Mouse (Mus musculus): ENCODE results near the gene Eif2ak3. TPM values are rescaled to one million over a fixed set of nuclear protein-coding genes. Genes with fewer than 3 reads are reported as not detected.

Eif2ak3 gene
- polyA plus RNA-seq, 1 experiment from 2014 or later, result 13.5 TPM

- Histone ChIP-seq H3K27me3 (no peaks in the 10 kb centered on the region), H3K9me3 (no peaks in the 10 kb centered on the region), H3K4me1 (peaks cover 12% of the 10 kb centered on the region; the same call in 1 of the 2 replicates), H3K36me3 (0 out of 2 replicates have a peak, but pooled peaks cover under 1% of the 10 kb centered on the region), H3K4me3 (peak overlapping the region; percentile 14), H3K9ac (no peak overlapping the region), H3K27ac (no peak overlapping the region), H3K4me2 (replicated peaks) (peak overlapping the region; percentile 42)
- ATAC-seq (ENCODE audit: insufficient number of reproducible peaks, insufficient read depth, low FRiP score, low TSS enrichment), result no peak
- 8% methylated on average over 20 of the region's 20 CpGs for WGBS
Observed at GRCm38 (mm10) chr6:70911668-70912395, 67.5 kb downstream of the Eif2ak3 start.

DNA sequence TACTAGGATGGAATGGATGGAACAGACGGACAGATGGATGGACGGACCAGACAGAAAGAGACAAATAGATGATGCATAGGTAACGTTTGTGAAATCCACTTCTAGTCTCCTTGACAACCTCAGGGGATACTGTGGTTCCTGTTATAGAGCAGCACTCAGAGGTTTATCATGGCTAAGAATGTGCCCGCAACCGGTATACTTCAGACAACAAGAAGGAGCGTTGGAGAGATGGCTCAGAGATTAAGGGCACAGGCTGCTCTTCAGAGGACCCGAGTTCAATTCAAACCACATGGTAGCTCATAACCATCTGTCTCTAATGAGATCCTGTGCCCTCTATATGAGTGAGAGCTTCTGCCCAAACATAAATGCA lies 68.1 kb downstream of the Eif2ak3 start:
- no peak overlapping the region for H3K27ac ChIP-seq
- H3K36me3 ChIP-seq, result no peaks in the 10 kb centered on the region
- WGBS, result 55% methylated on average over 7 of the region's 7 CpGs
- H3K4me3 ChIP-seq, result no peak overlapping the region
- H3K9me3 ChIP-seq, result no peaks in the 10 kb centered on the region
- ATAC-seq (ENCODE audit: insufficient number of reproducible peaks, insufficient read depth, low FRiP score, low TSS enrichment), result no peak
- no peak overlapping the region for H3K9ac ChIP-seq
- H3K4me2 ChIP-seq (replicated peaks), result peak overlapping the region; percentile 42
- no peaks in the 10 kb centered on the region for H3K27me3 ChIP-seq
- H3K4me1 ChIP-seq, result peaks cover 12% of the 10 kb centered on the region; the same call in 1 of the 2 replicates

DNA sequence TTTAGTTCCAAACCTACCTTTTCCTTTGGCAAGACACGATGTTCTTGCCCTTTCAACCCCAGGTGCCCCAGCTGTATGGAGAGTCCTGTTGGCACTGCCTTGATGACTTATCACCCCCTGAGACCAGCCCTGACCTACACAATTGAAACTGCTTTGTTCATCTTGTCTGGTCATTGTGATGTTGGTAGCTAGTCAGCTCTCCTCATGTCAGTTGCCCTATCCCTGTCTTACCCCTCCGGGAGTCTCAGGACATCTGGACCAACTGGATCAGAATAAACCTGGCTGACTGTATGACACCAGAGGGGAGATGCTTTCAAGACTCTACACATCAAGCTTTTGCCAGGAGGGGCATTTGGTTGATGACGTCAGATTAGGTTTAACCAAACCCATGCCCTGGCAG lies 74.5 kb downstream of the Eif2ak3 start, which contains the start of gene Tex37:
Gene Tex37 (minus strand): TSS at position 101 of the 400 bp plus-strand sequence.
- WGBS, result 90% methylated on average over 3 of the region's 3 CpGs
- no peak for ATAC-seq (ENCODE audit: insufficient number of reproducible peaks, insufficient read depth, low FRiP score, low TSS enrichment)

DNA sequence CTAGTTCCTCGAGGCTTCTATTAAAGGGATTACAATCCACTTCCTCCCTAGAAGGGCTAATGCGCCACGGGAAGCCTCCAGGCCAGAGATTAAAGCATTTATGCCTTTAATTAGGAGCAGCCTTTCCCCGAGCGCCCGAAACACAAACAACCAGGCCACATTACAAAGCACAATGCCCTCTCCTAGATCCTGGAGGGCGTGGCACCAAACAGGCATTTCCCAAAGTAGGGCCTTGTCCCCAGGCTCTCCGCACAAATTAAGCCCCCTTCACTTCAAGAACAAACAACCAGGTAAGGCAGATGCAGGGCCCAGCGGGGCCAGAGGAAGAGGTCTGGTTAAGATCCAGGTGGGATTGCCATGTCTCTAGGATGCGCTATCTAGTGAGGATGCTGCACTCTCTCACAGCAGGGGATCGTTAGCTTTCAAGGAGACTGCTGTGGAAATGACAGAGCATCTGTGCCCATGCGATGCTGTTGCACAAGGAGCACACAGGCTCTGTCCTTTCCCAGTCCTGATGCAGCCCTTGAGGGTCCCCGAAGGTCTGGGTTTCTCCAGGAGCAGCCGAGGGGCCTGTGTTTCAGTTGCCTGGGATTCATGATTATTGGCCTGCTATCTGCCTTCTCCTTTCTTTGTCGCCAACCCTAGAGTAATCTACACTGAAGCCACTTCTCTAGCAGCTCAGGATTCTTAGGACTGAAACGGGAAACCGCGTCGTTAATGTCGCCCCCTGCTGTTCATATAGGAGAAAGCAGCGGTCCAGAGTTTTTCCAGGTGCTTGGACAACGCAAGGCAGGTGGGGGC lies 77.2 kb downstream of the Eif2ak3 start:
- Histone ChIP-seq H3K9me3 (no peaks in the 10 kb centered on the region), H3K4me3 (peak overlapping the region; percentile 25; the same call in 1 of the 2 replicates), H3K27me3 (peaks cover 2% of the 10 kb centered on the region; the same call in 1 of the 2 replicates), H3K27ac (0 out of 2 replicates have a peak overlapping the region, but pooled peaks have one; percentile 19), H3K9ac (peak overlapping the region; percentile 27), H3K4me2 (replicated peaks) (peak overlapping the region; percentile 52), H3K36me3 (no peaks in the 10 kb centered on the region), H3K4me1 (peaks cover 6% of the 10 kb centered on the region; the same call in 1 of the 2 replicates)
- 2% methylated on average over 22 of the region's 22 CpGs for WGBS
- no peak; the same call in 1 of the 2 replicates for ATAC-seq (ENCODE audit: insufficient number of reproducible peaks, insufficient read depth, low FRiP score, low TSS enrichment)

More for the DNA sequence above, 74.5 kb downstream of the Eif2ak3 start, which contains the start of gene Tex37:
- no peak within 1 kb of the TSS for H3K4me3 ChIP-seq
- no peak within 1 kb of the TSS for H3K9ac ChIP-seq
- H3K27ac ChIP-seq, result no peak within 1 kb of the TSS
- peaks cover 2% of the 10 kb centered on the region; the same call in 1 of the 2 replicates for H3K27me3 ChIP-seq
- H3K4me1 ChIP-seq, result peaks cover 6% of the 10 kb centered on the region; the same call in 1 of the 2 replicates
- H3K36me3 ChIP-seq, result no peaks in the 10 kb centered on the region
- H3K9me3 ChIP-seq, result no peaks in the 10 kb centered on the region
- H3K4me2 ChIP-seq (replicated peaks), result no peak within 1 kb of the TSS

DNA sequence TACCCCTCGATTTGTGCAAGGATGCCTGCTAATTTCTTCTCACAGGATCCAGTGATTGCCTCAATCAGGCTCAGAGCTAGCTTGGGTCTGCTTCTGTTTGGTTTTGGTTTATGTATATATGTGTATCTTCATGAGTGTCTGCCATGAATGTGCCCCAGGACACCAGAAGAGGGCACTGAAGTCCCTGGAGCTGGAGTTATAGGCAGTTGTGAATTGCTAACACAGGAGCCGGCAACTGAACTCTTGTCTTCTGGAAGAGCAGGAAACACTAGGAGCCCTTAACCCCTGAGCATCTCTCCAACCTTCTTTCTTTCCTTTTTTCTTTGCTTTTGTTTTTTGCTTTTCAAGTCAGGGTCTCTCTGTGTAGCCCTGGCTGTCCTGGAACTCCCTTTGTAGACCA lies 87.5 kb downstream of the Eif2ak3 start:
- Histone ChIP-seq H3K27me3 (no peaks in the 10 kb centered on the region), H3K9ac (no peak overlapping the region), H3K27ac (no peak overlapping the region), H3K4me3 (no peak overlapping the region), H3K4me2 (replicated peaks) (no peak overlapping the region), H3K36me3 (no peaks in the 10 kb centered on the region), H3K9me3 (no peaks in the 10 kb centered on the region), H3K4me1 (no peaks in the 10 kb centered on the region)
- no peak for ATAC-seq (ENCODE audit: insufficient number of reproducible peaks, insufficient read depth, low FRiP score, low TSS enrichment)
- 93% methylated on average over 2 of the region's 2 CpGs for WGBS

DNA sequence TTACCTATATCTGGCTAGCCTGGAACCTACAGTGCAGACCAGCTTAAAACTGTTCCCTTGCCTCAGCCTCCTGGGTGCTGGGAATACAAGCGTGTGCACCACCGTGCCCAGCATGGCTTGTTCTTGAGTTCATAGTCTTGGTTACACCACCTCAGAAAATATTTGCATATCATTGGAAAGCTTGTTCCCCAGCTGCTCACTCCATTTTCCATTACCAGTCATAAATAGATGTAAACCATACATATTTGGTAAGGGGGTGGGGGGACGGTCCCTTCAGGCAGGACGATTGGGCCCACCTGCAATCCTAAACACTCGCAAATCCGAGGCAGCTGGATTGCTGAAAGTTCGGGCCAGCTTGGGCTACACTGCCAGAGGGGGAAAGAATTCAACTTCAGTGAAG lies 109.0 kb downstream of the Eif2ak3 start:
- Histone ChIP-seq H3K4me2 (replicated peaks) (no peak overlapping the region), H3K36me3 (no peaks in the 10 kb centered on the region), H3K4me1 (peaks cover 10% of the 10 kb centered on the region), H3K4me3 (no peak overlapping the region), H3K9me3 (no peaks in the 10 kb centered on the region), H3K27me3 (peaks cover 46% of the 10 kb centered on the region), H3K27ac (no peak overlapping the region), H3K9ac (no peak overlapping the region)
- no peak for ATAC-seq (ENCODE audit: insufficient number of reproducible peaks, insufficient read depth, low FRiP score, low TSS enrichment)
- WGBS, result 62% methylated on average over 7 of the region's 7 CpGs

- Histone ChIP-seq H3K4me3 (no peak overlapping the region), H3K4me2 (replicated peaks) (no peak overlapping the region), H3K27me3 (peaks cover 53% of the 10 kb centered on the region), H3K9me3 (no peaks in the 10 kb centered on the region), H3K36me3 (no peaks in the 10 kb centered on the region), H3K4me1 (peaks cover 10% of the 10 kb centered on the region), H3K27ac (no peak overlapping the region), H3K9ac (no peak overlapping the region)
- no peak for ATAC-seq (ENCODE audit: insufficient number of reproducible peaks, insufficient read depth, low FRiP score, low TSS enrichment)
- WGBS, result 5% methylated on average over 6 of the region's 6 CpGs
Observed at GRCm38 (mm10) chr6:70954040-70954439, 109.7 kb downstream of the Eif2ak3 start.

Other genes with a start within 250 kb of the Eif2ak3 start
- 3.4 and 3.5 TPM in 2 replicates for gene Rpia, start 52.3 kb upstream of the Eif2ak3 start, polyA plus RNA-seq (2016; fragmentation: Nextera tagmentation; extraction: Ambion mirVana)
- gene Tex37, start 74.4 kb downstream of the Eif2ak3 start, polyA plus RNA-seq (2016; fragmentation: Nextera tagmentation; extraction: Ambion mirVana), result not detected in 2 replicates
- 1.3 and 1.7 TPM in 2 replicates for gene Foxi3, start 112.0 kb downstream of the Eif2ak3 start, polyA plus RNA-seq (2016; fragmentation: Nextera tagmentation; extraction: Ambion mirVana)

Data from embryonic facial prominence, embryonic 12.5 days (tissue).